Mouse (Mus musculus): ENCODE results near the gene Hlx.

DNA sequence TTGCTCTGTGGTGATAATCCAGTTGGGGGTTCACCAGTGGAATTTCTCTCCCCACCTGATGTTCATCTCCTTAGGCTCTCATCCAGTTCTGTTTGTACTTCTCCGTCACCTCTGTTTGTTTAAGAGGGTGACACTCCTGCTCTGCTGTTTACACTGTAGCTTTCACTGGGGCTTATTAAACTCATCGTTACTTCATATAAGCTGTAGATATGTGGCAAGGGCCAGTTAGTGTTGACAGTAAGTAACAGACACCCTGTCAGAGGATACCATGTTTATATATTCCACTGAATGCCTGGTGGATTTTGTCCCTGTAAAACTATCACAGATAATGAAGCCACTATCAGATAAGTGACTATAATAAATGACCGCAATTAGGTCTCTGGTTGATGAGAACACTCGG, 44.9 kb downstream of the Hlx start:
- TF ChIP-seq POLR2A (IDR thresholded peaks at IDR 0.05; ENCODE audit: insufficient read depth, low read depth, low read length), result no peak
- no peak for TF ChIP-seq CTCF (IDR thresholded peaks at IDR 0.05; ENCODE audit: insufficient read depth, low read depth, low read length)

Data from olfactory bulb, adult 2 months (tissue).